Mouse (Mus musculus): Measurements from ENCODE around the gene Gon7.

Gon7 gene

DNA sequence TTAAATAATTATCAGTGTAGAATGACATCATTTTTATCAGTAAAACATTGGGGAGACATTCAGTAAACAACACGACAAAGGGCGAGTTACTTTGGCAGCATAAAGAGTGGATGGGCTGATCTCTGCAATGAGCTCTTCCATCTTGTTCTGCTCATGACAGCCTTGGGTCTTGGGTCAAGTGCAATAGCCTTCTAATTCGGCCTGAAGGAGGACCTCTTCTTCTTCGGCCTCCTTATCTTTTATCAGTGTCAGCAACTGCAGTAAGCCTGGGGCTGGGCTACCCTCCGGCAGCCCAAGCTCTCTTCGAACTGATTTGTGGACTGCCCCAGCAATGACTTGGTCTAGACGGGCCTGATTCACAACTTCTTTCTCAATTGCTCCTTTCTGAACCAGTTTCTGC lies 15.5 kb downstream of the Gon7 start:
- no peak for DNase-seq

DNA sequence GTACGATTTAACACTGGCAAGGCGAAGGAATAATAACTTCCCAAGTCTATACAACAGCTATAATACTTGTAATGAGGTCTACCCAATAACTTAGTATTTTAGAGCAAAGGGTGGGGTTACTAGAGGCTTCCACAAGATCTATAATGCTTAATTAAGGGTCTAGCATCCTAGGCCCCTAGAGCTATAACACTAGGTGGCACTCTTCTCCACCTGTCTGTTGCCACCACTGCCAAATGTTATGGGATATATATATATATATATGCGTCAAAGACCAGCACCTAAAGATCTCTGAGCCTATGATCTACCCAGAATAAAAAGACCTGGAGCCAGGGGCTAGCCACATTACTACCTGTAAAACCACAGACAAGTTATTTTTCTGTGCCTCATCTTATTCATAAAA lies 17.3 kb downstream of the Gon7 start:
- peak in 1 of 2 experiments; percentile 31 for DNase-seq

DNA sequence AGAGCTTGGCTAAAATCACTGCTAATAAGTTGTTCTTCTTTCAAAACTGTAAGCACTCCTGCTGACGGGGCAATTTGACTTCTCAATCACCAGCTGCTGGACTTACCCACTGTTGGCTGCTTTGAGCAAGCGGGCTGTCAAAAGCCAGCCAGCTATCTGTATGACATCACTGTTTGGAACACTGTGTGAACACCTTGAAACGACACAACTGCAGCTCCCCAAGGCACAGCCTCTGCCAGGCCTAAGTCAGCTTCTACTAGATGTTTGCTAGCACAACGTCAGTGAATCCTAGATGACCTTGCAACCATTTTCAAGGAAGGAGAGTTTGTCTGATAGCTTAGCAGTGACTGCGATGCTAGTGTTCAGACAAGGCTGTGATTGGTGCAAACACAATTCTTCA lies 18.5 kb downstream of the Gon7 start:
- DNase-seq: no peak

DNA sequence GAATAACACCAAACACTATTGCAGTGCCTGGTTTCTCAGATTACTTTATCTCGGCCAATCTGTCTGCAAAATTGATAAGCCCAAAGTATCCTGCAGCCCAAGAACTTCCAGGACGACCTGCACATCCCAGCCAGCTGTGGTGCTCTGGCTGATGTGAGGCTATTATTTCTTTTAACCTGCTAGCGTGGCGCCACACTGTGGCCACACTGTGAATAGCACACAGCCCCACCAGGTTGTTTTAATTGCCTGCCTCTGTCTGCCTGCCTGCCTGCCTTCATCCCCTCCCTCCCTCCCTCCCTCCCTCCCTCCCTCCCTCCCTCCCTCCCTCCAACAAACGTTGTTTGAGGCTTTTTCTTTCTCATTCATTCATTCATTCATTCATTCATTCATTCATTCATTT lies 24.2 kb downstream of the Gon7 start:
- peak in 1 of 2 experiments; percentile 49 for DNase-seq

DNA sequence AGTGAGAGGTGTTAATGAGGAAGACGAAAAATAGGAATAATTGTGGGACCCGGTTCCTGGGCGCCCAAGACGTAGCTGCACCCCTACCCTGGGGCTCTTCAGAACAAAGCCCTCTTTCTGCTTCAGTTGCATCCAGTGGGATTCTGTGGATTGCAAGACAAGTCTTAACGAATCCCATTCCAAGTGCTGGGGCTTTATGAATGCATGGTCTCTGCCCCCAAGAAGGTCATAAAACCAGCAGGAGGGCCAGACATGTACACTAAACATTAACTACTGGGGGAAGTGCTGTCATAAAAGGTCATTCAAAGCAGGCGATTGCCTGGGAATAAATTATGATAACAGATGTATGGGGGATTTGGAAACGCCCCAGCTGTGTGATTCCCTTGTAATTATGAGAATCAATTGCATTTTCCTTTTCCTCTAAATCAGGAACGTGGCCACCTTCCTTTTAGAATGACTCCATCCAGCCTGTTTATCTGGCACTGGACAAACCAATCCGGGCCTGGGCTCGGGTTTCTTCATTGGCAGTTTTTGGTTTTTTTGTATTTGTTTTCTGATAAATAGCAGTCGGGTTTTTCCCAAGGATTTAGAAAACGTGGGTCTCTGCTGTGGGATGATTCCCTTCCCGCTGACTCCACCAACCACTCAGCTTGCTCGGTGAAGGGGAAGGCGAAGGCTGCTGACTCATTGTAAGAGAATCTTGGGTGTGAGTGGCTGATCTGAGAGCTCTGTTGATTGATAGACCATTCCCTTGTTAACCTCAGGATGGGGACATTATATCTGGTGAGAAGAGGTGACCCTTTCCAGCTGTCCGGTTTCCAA lies 26.6 kb downstream of the Gon7 start:
- no peak for DNase-seq

DNA sequence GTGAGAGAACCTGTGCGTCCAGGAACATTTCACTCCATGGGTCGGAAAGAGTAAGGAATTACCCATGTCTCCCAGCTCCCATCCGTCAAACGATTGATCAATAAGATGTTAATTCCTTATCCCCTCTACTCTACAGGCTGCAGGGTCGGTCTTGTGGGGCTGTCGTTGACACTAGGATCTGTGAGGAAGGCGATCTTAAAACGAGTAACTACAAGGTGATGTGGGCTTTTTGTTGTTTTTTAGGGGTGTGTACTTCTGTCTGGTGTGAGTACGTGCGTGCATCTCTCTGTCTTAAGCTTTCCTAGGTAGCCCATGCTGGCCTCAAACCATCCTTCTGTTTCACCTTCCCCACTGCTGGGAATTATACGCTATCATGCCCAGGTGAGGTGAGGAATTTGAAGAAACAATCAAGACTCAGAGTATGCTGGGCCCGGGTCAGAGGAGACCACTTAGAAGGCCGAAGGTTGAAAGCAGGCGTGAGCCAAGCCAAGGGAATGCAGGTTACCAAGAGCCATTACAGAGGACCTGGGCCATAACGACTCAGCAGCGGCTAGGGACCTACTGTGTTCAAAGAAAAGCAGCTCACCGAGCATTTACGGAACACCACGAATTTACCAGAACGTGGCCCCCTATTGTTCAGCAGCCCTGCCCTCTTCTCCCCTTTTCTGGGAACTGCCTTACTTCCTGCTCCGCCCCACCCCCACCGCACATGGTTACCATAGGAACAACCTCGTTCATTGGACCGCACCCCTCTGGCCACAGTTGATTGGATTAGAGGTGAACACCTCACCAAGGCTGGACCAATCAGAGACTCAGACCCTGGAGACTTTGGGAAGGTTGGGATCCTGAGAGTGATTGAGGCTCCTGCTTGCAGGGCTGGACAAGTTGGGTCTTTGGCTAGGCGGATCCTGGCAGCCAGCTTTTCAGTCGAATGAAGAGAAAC lies 27.5 kb downstream of the Gon7 start:
- DNase-seq: peak; percentile 73 to 84

DNA sequence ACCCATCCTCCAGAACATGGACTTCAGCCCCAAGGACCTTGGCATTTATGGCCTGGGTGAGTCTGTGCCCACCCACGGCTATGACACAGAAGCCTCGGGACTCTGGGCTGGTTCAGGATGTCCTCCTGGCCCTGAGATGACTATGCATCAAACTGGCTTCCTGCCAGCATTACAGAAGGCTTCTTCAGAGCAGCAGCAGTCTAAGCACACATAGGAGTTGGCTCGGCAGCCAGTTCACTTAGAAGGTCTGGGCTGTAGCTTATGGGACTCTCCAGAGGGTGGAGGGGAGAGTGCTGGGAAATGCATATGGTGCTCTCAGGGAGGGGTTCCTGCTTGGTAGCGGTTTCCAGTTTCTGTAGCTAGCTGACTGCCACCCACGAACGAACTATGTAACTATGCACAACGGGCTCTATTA lies 31.8 kb downstream of the Gon7 start:
- DNase-seq: no peak

DNA sequence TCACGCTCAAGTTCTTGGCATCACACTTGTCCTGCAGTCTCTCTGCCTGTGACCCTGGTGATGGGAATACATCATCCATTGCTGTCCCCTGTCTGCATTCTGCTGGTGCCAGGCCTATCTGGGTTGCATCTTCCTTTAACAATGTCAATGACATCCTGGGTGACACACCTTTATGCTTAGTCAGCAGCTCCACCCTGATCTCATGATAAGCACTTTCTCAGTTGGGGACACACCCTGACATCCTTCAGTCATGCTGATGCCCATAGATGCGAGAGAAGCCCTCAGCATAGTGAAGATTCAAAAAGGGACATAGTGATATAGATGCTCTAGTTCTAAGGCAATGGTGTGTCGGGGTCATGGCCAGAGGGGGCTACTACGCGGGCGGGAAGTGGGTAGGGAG lies 32.5 kb downstream of the Gon7 start:
- DNase-seq: no peak

DNA sequence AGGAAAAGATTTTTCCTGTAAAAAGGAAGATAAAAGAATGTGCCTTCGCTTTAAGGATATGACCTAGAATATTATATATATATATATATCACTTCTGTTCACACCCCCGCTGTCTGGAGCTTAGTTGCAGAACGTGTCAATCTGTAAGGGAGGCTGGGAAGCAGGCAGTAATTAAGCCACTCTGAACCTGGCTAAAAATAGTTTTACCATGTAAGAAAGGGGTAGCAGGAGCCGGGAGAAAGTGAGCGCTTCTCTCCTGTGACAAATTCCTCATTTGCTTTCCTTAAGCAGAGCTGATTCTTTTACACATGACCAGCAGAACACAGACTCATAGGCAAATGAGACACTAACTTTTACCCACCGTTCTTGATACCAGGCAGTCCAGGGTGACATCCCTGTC lies 33.7 kb downstream of the Gon7 start:
- no peak for DNase-seq

DNA sequence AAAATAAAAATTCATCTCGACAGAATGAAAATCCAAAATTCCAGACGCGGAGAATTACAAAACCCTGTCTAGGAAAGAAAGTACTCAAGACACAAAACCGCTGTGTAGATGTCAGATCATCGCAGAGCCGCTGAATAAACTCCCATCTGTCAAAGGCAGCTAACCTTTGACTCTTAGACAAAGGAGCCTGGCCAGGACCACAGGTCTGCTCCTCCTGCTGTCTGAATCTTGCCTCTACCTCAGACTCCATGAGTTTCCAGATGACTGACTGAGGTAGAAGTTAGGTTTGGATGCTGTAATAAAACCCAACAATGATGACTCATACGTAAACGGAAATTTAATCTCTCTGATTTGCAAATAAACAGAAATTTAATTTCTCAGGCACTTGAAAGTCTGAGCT lies 34.6 kb downstream of the Gon7 start:
- DNase-seq: no peak

DNA sequence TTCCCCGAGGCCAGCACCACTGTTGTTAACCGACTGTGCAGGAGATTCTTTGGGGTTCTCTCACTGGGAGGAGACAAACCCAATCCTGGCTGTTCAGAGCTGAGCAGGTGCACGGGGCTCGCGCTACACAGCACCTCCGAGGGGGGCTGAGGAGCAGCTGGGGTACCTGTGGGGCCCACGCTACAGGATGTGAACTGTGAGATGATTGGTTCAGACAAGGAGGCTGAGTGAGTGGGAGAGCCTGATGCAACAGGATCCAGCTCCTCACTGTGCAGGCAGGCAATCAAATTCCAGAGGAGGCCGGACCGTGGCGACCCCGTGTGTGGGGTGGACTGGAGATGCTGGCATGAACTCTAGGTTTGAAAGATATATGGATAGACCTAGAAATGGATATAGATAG lies 35.2 kb downstream of the Gon7 start:
- DNase-seq: no peak

DNA sequence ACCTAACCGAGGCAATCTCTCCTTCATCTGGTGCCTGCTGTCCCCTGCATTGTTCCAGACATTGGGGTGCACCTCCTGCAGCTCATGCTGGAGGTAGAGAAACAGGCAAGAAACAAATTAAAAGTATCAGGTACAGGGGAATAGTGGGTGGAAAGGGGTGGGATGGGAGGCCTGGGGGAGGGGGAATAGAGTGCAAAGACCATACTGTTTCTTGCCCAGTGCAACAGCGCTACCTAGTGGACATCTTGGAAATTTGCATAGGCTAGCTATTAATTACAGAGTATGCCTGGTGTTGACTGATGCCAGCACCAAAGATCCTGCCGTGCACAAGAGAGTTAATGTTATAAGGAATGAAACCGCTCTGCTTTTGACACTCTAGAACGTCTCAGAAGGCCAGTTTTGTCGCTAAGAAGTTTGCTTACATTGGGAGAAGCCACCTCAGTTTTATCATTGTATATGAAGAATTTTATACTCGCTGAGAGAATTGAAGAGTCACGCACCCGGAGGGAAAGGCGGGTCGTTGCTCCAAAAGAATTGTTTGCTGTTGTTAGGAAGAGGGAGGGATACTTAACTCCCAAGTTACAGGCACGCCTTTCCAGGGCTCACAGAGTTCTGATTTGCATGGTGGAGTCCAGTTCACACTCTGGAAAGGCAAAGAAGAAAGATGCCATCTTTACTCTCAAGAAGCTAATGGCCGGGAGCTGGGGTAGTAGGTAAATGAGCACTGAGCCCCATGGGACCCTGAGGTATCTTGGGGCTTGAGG lies 37.9 kb downstream of the Gon7 start:
- DNase-seq: peak; percentile 59 to 70

DNA sequence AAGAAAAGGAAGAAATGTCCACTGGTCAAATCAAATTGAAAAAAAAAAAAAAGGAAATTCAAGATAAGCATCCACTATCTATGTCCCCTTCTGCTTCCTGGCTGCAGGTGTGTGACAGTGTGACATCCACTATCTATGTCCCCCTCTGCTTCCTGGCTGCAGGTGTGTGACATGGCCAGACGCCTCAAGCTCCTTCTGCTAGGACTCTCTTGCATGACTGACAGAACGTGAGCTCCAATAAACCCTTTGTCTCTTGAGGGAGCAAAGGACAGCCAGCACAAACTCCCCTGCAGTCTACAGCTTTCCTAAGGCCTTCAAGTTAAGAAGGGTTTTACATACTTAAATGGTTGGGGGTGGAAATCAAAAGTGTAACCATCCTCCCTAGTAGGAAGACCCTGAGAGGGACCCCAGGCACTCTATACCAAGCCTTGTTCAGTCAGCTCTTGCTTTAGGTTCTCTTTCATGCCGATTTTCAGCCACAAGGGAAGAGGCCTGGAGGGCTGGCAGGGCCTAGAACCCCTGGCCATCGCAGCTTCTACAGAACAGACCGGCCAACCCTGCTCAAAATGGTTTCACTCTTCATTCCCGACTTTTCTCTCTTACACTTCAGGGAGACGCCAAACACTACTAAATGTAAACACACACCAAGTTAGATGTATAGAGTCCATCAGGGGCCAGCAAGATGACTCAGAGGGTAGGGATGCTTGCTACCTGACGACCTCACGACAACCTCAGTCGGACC lies 42.8 kb downstream of the Gon7 start:
- DNase-seq: no peak

DNA sequence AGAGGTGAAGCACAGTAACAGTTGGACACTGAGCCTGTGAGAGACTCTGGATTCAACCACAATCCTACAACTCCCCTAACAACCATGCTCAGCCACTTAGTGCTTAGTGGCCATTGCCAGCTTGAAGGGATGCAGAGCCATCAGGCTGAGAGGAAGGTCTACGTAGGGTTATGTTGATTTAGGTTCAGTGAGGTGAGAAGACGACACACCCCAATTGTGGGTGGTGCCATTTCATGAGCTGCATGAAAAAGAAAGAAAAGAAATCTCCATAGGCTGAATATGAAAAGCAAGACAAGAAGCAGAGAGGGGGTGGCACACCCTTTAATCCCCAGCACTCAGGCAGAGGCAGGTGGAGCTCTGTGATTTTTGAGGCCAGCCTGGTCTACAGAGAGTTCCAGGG lies 43.5 kb downstream of the Gon7 start:
- DNase-seq: no peak

DNA sequence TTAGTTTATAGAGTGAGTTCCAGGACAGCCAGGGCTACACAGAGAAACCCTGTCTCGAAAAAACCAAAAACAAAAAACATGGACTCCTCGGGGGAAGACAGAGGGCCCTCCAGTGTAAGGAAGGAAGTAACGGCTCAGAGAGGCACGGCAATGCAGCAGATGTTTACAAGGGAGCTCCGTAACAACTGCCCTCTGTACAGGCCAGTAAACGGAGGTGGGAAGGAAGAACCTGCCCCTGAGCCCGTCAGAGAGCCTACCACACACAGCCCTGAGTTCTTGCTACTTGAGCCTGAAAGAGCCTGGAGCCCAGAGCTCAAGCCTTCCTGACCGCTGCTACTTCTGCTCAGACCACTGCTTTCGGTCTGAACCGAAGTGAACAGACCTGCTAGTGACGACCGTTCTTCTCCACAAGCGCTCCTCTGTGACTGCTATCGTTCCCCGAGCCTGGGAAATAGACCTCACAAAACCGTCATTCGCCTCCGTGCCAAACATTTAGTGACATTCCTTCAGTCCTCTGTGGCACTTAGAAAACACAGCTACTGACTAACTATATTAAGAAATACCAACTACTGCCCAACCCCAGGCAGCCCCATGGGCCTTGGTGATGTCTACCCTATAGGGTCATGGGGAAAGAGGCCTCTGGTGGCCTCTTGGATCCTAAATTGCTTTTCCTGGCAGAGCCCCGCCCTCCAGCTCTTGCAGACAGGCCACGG lies 44.3 kb downstream of the Gon7 start:
- DNase-seq: no peak

DNA sequence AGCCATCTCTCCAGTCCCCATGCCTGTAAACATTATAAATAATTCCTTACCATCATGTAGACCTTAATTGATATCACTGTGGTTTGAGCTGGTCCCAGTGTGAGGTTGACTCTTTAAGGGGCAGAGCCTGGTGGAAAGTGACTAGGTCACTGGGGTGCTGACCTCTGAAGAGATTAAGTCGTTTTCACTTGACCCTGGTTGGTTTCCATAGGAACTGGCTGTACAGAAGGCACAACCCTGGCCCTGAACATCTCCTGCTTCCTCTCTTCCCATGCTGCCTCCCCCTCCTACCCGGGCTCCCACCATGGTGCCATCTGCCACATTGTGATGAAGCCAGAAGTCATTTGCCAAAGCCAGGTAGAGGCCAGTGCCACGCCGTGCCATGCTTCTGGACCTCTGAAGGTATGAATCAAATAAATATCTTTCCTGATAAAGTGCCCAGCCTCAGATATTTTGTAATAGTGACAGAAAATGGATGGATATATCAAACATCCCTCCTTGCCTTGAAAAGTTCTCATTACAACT lies 46.7 kb downstream of the Gon7 start:
- peak; percentile 91 to 95 for DNase-seq

DNA sequence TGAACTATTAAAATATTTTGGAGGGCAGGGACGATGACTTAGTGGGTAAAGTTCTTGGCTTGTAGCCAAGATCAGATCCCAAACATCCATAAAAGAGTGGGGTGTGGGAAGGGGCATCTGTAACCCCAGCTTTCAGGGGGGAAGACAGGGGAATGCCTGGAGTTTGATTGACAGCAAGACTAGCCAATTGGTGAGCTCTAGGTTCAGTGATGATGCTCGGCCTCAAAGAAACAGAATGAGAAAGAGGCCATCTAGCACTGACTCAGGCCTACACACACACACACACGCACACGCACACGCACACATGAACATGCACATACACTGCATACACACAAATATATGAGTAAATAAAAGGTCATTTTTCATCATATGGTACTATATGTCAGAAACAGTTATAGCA lies 47.7 kb downstream of the Gon7 start:
- DNase-seq: no peak

DNA sequence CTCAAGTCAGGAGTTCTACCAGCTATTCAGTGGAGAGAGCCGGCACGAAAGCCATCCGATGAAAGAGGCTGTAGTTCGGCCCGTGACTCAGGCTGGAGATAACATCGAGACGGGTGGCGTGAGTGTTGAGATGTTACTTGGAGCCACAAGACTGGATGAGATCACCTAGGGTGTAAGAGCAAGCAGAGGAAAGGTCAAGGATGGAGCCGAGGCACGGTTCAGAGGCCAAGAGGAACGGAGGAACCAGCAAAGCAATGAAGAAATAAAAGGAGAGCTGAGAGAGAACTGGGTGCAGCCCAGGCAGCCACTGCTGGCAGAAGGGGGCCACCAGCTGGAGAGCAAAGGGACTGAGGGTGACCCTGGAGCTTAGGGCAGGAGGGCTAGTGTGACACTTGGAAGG lies 49.4 kb downstream of the Gon7 start:
- DNase-seq: no peak

DNA sequence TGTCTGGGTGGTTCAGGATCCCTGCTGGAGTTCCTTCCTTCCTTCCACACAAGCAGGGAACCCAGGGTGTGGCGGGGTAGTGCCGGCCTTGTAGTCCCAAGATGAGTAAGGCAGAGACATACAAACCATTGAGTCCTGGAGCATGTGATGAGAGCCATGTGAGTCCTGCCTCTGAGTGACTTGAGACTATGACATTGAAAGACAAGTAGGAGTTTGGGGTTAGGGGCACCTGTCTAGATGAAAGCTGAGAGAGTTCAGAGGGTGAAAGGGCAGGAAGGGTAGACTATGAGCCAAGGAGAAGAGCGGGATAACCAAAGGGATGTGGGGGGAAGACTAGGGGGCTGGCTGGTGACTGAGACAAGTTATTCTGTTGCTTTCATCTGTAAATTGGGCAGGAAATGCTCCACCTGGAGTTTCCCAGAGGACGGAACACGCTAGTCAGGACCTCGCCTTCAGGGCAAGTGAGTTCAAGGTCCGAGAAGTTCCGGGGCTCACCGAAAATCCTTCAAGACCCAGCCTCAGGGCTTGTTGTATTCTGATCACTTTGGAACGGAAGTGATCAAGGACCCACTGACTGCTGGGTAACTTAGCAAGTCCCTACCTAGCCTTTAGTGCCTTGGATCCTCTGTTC lies 50.7 kb downstream of the Gon7 start:
- no peak for DNase-seq

DNA sequence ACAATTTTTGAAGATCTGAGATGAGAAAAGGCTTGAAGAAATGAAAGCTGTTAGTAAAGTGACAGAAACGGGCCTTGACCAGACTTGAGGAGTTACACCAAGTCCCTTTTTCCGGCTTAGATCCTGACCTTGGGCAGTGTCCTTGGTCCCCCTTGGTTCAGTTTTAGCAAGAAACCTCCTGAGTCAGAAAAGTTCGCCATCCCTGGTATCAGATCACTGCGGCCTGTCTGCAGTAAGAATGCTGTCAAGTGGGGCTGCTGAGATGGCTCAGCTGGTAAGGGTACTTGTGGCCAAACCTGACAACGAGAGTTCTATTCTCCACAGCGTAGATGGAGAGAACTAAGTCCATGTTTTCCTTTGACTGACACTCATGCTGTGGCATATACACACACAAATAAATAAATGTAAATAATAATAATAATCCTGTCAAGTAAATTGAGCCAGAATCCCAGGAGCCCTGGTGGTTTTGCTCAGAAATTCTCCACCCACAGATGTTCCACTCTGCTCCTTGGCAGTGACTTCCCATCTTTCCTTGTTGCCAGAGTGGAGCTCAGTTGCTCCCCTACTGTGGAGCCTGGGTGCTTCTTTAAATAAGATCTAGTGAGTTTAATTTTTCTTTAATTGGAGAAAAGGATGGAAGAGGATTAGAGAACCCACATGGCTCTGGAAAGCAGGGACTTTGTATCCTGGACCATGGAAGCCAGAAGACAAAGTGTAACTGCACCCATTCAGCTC lies 51.5 kb downstream of the Gon7 start:
- DNase-seq: no peak

Measured in cerebellum, adult 18-20 months (tissue).